Mouse (Mus musculus) ES-E14 (cell line): ENCODE measurements at regions not wholly inside any gene's neighbourhood (a gene's known extent, or its start where the extent isn't known, plus 50 kb on each side); places are given as distances from the start of the nearest gene placed in this dataset.

Source experiments
- DNase-seq: peaks from one replicate; pipeline ENCODE4 v3.0.0-alpha.2; 2013; ENCODE audit warnings: low read depth, low spot score
- H3K27ac ChIP-seq: 2 replicates; pipeline ENCODE4 v1.5.1; 2012; ENCODE audit warnings: low read depth, mild to moderate bottlenecking, low read length, moderate library complexity, mixed read lengths; ENCODE audit not compliant: poor library complexity, insufficient read depth, severe bottlenecking
- H3K36me3 ChIP-seq: 2 replicates; pipeline ENCODE4 v1.6.1; 2012; ENCODE audit warnings: mild to moderate bottlenecking, low read length, moderate library complexity, mixed read lengths; ENCODE audit not compliant: control insufficient read depth, poor library complexity, insufficient read depth, severe bottlenecking
- H3K4me1 ChIP-seq, 2 experiments: fragments of 150-350 bp in 1 of 2; sonication (generic) in 1 of 2; 2 replicates each; pipeline ENCODE4 v1.6.1; 2012; ENCODE audit warnings: low read length in 2 of 2, mild to moderate bottlenecking in 1 of 2, mixed read lengths in 1 of 2; ENCODE audit not compliant: control insufficient read depth in 2 of 2, insufficient read depth in 2 of 2, poor library complexity in 1 of 2
- H3K4me3 ChIP-seq, 2 experiments: fragments of 150-350 bp in 1 of 2; sonication (generic) in 1 of 2; 2 replicates each; pipeline ENCODE4 v1.5.1; 2012; ENCODE audit warnings: low read length in 2 of 2, low read depth in 1 of 2, mild to moderate bottlenecking in 1 of 2, mixed read lengths in 1 of 2; ENCODE audit not compliant: insufficient read depth in 1 of 2, poor library complexity in 1 of 2, severe bottlenecking in 1 of 2
- H3K9ac ChIP-seq: 2 replicates; pipeline ENCODE4 v1.6.1; 2012; ENCODE audit warnings: low read depth, mild to moderate bottlenecking, low read length, mixed read lengths; ENCODE audit not compliant: poor library complexity, insufficient read depth, severe bottlenecking
- H3K9me3 ChIP-seq: fragments of 150-350 bp; sonication (generic); 2 replicates; pipeline ENCODE4 v1.6.1; 2012; ENCODE audit warnings: low read depth, mild to moderate bottlenecking, low read length; ENCODE audit not compliant: control insufficient read depth, insufficient read depth
- CHD2 ChIP-seq: IDR thresholded peaks from 2 replicates; pipeline ENCODE4 v1.6.1; 2014; ENCODE audit warnings: mild to moderate bottlenecking, low read depth, low read length, inconsistent platforms
- HCFC1 ChIP-seq: IDR thresholded peaks from 2 replicates; pipeline ENCODE4 v1.6.1; 2012; ENCODE audit warnings: low read length, inconsistent platforms, borderline replicate concordance; ENCODE audit not compliant: insufficient read depth
- MAFK ChIP-seq: IDR thresholded peaks from 2 replicates; pipeline ENCODE4 v1.6.1; 2014; ENCODE audit warnings: mild to moderate bottlenecking, low read depth, low read length, inconsistent platforms; ENCODE audit not compliant: insufficient read depth
- ZC3H11A ChIP-seq: IDR thresholded peaks from 2 replicates; pipeline ENCODE4 v1.6.1; 2012; ENCODE audit warnings: low read depth, mild to moderate bottlenecking, inconsistent platforms, low read length, borderline replicate concordance
- ZNF384 ChIP-seq: IDR thresholded peaks from 2 replicates; pipeline ENCODE4 v1.6.1; 2012; ENCODE audit warnings: low read depth, low read length, inconsistent platforms
- in situ Hi-C, 2 experiments: fragments of 600-800 bp; cut with MboI; formaldehyde crosslinking; loops; one replicate each; pipeline ENCODE4 v1.15.1; 2025; ENCODE audit warnings: low sequenced_read_pairs in 2 of 2, inconsistent platforms in 1 of 2; ENCODE audit not compliant: unreplicated experiment in 2 of 2

DNA sequence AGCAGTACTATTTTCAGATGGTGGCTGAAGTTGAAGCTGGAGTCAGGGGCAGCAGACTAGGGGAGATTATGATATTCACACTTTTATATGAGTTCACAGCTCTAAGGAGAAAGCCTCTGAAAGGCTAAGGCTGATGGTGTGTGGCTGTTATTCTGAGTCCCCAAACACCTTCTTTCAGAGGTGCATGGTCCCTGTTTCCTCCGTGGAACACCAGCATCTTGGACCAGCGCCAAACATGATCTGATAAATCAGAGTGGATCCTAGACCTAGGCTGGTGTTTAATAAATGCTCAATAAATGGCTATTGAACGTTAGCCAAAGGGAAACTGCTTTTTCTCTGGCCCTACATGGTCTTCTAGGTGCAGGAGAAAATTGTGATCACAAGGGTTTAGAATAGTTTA lies 269.2 kb downstream of the Agtpbp1 start:
- H3K4me3 ChIP-seq = no peak overlapping the region
- no peaks in the 10 kb centered on the region for H3K9me3 ChIP-seq
- in situ Hi-C loops = no loop called here

DNA sequence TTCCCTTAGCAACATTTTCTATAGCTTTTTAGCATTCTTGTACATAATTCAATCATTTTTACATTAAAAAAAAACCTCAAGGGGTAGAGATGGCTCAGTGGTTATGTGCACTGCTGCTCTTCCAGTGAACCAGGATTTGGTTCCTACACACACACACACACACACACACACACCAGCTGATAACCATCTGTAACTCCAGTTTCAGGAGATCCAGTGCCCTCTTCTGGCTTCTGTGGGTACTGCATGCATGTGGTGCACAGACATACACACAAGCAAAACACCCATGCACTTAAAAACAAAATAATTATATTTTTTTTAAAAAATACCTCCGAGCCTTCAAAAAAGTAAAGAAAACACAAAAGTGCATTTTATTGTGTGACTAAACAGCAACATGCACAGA lies 270.6 kb downstream of the Agtpbp1 start:
- H3K36me3 ChIP-seq = no peaks in the 10 kb centered on the region
- H3K4me3 ChIP-seq = no peak overlapping the region
- no peaks in the 10 kb centered on the region for H3K9me3 ChIP-seq
- H3K27ac ChIP-seq = no peak overlapping the region
- H3K9ac ChIP-seq = no peak overlapping the region
- H3K4me1 ChIP-seq = peaks cover 0 to 4% of the 10 kb centered on the region in 2 experiments; a peak in 2 of 4 replicates
- in situ Hi-C loops = no loop called here
- TF ChIP-seq MAFK = no peak
- no peak for TF ChIP-seq ZNF384
- no peak for TF ChIP-seq CHD2
- TF ChIP-seq ZC3H11A = peak; percentile 56; the same call in 1 of the 2 replicates
- TF ChIP-seq HCFC1 = no peak
- peak; percentile 41 for DNase-seq

More for the DNA sequence above, 269.2 kb downstream of the Agtpbp1 start:
- TF ChIP-seq ZC3H11A (no peak), MAFK (no peak), ZNF384 (no peak), HCFC1 (no peak), CHD2 (no peak)
- no peak for DNase-seq
- Histone ChIP-seq H3K27ac (no peak overlapping the region), H3K4me1 (peaks cover 0 to 8% of the 10 kb centered on the region in 2 experiments; a peak in 2 of 4 replicates), H3K9ac (no peak overlapping the region), H3K36me3 (no peaks in the 10 kb centered on the region)

DNA sequence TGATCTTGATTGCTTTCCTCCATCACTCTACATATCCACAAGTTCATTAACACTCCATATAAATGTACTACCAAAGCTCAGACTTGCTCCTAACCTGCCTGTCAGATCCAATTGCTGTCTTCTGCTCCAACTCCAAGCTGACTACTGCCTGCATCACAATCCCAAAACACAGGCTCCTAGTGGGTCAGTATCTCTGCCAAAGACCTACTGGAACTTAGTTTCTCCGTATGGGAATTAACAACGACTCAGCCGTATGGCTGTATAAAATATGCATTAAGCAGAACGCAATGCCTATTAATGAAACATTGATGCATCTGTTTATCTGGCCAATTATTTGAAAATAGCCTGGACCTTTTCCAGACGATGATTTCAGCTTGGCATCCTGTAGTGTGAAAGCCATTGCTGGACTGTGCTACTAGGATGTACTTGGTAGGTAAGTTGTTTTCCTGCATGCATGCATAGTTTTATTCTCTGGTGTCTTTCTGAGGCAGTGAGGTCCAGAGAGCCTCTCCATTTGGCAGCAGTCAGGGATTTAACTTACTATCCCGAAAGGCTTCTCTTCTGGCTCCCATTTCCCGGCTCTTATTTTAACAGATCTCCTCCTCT lies 271.2 kb downstream of the Agtpbp1 start:
- H3K9me3 ChIP-seq = no peaks in the 10 kb centered on the region
- H3K4me1 ChIP-seq = no peaks in the 10 kb centered on the region
- in situ Hi-C loops = no loop called here
- no peak overlapping the region for H3K9ac ChIP-seq
- TF ChIP-seq HCFC1 (no peak), MAFK (no peak), ZC3H11A (no peak), CHD2 (no peak), ZNF384 (no peak)
- DNase-seq = no peak
- no peak overlapping the region for H3K27ac ChIP-seq
- no peaks in the 10 kb centered on the region for H3K36me3 ChIP-seq
- no peak overlapping the region for H3K4me3 ChIP-seq

DNA sequence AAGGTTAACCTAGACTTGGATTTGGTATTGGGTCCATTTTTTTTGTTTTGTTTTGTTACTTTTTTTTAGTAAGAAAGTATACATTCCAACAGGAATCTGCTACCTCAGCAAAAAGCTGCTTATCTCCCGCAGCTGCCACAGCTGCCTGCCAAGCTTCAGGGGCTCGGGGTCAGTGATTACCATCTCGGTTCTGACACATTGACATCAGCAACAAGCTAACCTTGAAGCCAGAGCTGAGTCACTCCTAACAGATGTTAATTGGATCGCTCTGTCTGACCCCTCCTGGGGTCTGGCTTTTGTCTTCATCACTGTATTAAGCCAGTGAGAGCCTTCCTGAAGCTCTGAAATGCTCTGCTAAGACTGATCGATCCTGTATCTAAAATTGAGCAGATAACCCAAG lies 292.1 kb downstream of the Agtpbp1 start:
- Histone ChIP-seq H3K9me3 (no peaks in the 10 kb centered on the region), H3K27ac (no peak overlapping the region), H3K4me3 (no peak overlapping the region), H3K36me3 (no peaks in the 10 kb centered on the region), H3K9ac (no peak overlapping the region), H3K4me1 (peaks cover 2% of the 10 kb centered on the region in 2 experiments; a peak in 3 of 4 replicates)
- TF ChIP-seq CHD2 (no peak), MAFK (peak; percentile 98)
- in situ Hi-C loops = no loop called here
- peak; percentile 28 for DNase-seq

DNA sequence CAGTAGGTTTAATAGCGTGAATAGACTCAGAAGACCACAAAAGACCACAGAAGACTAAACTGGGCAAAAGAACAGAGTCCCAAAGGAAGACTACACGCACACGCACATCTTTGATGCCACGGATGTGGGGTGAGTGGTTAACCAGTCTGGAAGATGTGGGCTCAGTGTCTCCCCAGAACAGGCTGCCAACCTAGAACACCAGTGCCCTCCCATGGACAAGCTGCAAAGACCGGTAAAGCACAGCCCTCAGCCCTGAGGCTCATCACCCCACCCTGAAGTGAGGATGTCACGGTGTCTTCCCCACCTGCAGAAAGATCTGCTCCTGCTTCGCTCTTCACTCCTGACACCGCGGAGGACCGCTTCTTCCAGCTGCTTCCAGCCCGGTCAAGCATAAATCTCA lies 295.9 kb downstream of the Agtpbp1 start:
- DNase-seq = no peak
- H3K27ac ChIP-seq = no peak overlapping the region
- in situ Hi-C loops = no loop called here
- H3K36me3 ChIP-seq = no peaks in the 10 kb centered on the region
- no peaks in the 10 kb centered on the region for H3K9me3 ChIP-seq
- peaks cover 2% of the 10 kb centered on the region in 2 experiments; a peak in 3 of 4 replicates for H3K4me1 ChIP-seq
- H3K4me3 ChIP-seq = no peak overlapping the region
- no peak overlapping the region for H3K9ac ChIP-seq
- no peak for TF ChIP-seq CHD2
- no peak for TF ChIP-seq MAFK
- no peak for TF ChIP-seq HCFC1
- no peak for TF ChIP-seq ZNF384
- TF ChIP-seq ZC3H11A = no peak
